Mouse (Mus musculus): ENCODE results near the gene Strc.
"Not testable (repeated sequence)": the region's sequence is repeated elsewhere in the genome, so short reads cannot be mapped to it uniquely, and the experiment has no call there.

Gene Strc

DNA sequence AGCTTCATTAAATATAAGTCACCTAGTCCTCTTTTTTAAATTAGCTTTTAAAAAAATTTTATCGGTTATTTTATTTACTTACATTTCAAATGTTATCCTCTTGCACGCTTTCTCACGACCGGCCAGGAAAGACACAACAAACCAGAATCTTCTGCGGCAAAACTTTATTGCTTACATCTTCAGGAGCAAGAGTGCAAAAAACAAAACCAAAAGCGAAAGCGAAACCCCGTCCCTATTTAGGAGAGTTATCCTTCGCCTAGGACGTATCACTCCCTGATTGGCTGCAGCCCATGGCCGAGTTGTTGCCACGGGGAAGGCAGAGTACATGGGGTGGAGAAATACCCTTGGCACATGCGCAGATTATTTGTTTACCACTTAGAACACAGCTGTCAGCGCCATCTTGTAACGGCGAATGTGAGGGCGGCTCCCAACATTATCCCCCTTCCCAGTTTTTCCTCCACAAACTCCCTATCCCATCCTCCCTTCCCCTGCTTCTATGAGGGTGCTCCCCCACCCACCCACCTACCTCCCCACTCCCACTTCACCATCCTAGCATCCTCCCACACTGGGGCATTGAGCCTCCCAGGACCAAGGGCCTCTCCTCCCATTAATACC lies at the start of gene Strc:
Strc (minus strand) TSS at position 208 of the 615 bp plus-strand sequence.
- not testable (repeated sequence) for DNase-seq

GRCm38 (mm10) chr2:121434854-121435253 lies 47.9 kb upstream of the Strc start:
- peak; percentile 41 for DNase-seq

GRCm38 (mm10) chr2:121425890-121426289 lies 38.9 kb upstream of the Strc start:
- DNase-seq, result no peak

DNA sequence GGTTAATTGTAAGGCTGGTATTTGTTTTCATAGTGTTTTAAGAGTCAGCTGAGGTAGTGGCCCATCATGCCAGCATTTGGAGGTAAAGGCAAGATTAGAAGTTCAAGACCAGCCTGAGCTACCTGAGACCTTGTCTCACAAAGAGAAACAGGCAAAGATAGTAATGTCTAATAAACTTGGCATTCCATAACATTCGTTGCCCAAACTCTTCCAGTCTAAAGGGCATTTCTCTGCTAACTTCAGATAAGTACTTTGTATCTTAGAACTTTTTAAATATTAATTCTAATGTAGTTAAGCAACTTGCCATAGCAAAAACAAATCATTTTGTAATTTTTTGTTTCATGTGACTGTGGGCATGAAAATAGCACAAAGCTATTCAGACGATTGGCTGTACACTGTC lies 36.2 kb upstream of the Strc start:
- DNase-seq, result no peak

DNA sequence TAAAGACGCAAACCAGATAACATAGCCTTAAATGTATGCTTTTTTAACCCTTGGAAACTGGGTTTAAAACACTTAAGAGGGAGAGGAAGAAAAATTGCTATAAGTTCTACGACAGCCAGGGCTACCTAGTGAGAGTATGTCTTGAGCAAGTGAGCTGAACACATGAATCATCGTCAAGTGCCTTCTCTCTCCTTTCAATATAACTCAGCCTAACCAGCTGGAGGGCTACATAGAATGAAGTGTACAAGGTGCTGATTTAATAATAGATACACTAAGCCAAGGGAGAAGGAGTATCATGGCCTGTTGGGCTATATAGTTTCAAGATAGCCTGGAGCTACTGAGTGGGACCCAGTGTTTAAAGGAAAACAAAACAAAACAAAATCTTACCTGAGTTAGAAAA lies 31.5 kb upstream of the Strc start:
- no peak for DNase-seq

DNA sequence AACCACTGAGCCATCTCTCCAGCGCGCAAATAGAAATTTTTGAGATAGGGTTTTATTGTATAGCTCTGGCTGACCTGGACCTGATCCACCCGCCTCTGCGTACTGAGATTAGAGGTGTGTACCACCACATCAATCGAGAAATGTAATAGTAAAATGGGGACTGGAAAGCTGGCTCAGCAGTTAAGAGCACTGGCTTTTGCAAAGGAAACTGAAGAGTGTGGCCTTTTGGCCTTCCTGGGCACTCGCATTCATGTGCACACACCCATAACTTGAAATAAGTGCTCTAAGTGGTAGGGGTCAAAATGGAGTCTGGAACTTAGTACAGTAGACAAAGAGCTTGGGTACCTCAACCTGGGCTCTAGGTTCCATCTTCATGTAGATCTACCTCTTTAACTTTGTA lies 29.4 kb upstream of the Strc start:
- DNase-seq, result no peak

GRCm38 (mm10) chr2:121415591-121415990 lies 28.6 kb upstream of the Strc start:
- no peak for DNase-seq

GRCm38 (mm10) chr2:121415103-121415502 lies 28.1 kb upstream of the Strc start:
- DNase-seq, result no peak

DNA sequence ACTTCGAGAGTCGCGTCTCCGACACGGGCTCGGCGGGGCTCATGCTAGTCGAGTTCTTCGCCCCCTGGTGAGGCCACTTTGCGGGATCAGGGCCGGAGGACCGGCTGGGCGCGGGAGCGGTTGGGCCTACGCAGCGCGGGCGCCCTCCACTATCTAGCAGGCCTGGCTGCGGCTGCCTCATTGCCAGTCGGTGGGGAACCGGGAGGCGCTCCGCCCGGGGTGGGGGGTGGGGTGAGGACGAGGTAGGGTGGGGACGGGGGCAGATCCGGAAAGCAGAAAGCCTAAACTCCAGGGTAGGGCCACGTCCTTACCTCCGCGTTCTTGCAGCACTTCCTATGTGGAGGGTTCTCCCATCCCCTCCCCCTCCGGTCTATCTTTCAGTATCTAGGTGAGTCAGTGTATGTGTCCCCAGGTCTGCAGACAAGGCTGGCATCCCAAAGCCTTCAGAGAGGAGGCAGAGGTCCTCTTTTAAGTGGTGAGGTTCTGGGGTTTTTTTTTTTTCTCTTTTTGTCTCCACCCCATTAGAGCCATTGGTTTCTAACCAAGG lies 27.2 kb upstream of the Strc start:
- DNase-seq, result peak; percentile 70

DNA sequence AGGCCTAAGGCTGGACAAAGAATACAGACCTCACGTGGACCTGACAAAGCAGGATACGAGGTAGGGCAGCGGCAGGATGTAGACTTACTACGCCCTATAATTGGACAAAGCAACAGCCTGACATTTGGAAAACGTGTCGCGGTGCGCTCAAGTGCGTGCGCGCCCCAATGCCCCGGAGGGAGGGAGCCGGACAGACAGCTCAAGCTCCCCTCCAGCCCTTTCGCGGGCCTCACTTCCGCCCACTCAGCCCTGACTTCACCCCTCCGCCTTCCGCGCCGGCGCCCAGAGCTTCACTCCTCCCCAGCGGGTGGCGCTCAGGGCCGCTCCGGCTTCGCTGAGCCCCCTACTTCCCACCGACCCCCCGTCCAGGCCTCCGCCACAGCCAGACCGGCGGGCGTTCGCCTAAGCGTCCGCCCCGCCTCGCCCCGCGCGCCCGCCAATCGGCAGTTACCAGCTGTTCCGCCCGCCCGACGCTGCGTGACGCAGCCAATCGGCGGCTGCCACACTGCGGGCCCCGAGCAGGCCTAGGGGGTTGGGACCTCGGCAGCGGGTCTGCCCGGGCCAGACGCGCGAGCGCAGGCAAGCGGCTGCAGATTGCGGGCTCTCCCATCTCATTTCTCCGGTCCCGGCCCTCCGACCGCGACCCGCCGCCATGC lies 26.5 kb upstream of the Strc start, which contains the start of the genes Pdia3 and Catsper2:
Pdia3 (plus strand) TSS at position 389 of the 656 bp plus-strand sequence.
Catsper2 (minus strand) TSS at position 406 of the 656 bp plus-strand sequence.
- peak; percentile 97 for DNase-seq

DNA sequence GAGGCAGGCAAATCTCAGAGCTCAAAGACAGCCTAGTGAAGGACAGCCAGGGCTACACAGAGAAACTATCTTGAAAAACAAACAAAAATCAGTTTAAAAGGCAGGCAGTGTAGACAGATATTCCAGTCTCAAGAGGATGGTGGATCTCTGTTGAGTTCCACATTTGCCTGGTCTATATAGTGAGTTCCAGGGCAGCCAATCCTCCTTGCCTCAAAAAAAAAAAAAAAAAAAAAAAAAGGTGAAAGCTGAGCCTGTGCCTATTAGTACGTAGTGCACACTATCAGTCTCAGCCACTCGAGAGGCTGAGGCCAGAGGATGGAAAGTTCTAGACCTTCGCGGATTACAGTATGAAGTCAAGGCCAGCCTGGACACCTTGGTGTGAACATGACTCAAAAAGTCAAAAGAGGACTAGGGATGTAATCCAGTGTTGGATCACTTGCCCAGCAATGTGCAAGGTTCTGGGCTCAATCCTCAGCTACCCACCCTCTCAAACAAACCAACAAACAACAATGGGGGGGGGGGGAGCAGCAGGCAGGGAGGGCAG lies 25.9 kb upstream of the Strc start:
- no peak for DNase-seq

- DNase-seq, result peak; percentile 68
Observed at GRCm38 (mm10) chr2:121408160-121408559, 21.2 kb upstream of the Strc start.

- no peak for DNase-seq
Observed at GRCm38 (mm10) chr2:121403296-121403695, 16.3 kb upstream of the Strc start.

GRCm38 (mm10) chr2:121396624-121397023 lies 9.7 kb upstream of the Strc start:
- DNase-seq, result peak; percentile 82

DNA sequence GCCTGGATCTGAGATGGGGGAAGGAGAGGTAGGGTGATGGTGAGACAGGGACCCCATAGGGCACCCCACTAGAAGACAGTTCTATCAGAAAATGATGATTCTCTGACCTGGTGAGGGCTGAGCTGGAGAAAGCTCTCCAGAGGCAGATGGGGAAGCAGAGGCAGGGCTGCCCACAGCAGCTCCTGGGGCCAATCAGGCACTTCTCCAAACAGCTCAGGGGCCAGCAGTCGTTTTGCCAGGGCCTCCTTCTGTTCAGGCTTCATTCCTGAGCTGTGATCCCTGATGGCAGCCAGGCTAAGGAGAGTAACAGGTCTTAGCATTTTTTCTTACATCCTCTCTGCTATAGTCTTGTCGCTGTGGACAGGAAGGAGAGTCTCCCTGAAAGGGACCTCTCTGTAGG lies 12.2 kb downstream of the Strc start:
- no peak for DNase-seq

- no peak for DNase-seq
Observed at GRCm38 (mm10) chr2:121372266-121372665, 14.7 kb downstream of the Strc start.

DNA sequence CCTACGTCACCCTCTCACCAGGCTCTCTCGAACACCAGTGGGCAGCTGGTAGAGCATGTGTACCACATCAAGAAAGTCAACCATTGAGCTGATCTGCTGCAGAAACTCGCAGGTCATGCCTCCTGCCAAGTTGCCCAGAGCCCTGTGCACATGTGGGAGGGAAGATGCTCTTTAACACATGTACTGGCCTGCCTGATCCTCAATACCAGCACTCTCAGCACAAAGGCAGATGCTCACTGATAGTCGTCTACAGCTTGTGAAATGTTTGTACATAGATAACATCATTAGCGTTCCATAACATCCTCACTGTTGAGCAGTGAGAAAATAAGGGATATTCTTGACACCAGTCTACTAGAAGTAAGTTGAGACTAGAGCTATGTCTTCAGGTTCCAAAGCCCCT lies 16.0 kb downstream of the Strc start:
- DNase-seq, result no peak

DNA sequence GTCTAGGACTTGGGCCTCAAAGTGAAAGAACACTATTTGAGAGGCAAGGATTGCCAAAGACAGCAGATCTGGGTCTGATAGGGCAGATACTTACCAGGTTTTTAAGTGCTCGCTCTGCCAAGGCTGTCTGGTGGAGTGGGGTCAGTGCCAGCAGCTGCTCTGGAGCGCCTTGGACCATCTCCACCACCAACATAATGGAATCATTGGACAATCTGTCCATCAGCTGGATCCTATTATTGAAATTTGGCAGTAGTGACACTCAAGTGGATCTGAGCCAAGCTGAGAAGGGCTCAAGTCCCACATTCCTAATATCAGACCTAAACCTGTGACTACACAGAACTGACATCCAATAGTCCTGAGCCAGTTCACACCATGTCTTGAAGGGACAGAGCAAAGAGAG lies 18.1 kb downstream of the Strc start:
- no peak for DNase-seq

DNA sequence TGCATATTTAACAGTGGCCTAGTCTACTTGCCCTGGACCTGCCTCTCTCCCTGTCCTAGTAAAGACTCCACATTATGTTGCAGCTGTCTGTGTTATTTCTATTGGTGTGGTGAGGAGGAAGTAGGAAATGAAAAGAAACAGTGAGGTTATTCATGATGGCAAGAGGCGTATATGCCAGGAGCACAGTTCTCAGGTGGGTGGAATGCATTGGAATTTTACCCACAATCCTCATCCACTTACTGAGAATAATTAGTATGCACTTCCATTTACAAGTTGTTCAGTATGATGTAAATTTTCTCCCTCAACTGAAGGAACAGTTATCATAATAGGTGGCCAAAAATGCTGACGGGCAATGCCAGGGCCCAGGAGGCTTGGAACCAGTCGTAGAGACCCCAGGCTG lies 23.3 kb downstream of the Strc start:
- no peak for DNase-seq

GRCm38 (mm10) chr2:121359461-121359860 lies 27.5 kb downstream of the Strc start:
- DNase-seq, result no peak

GRCm38 (mm10) chr2:121358381-121358780 lies 28.6 kb downstream of the Strc start:
- DNase-seq, result peak; percentile 44

GRCm38 (mm10) chr2:121357961-121358360 lies 29.0 kb downstream of the Strc start:
- DNase-seq, result no peak

GRCm38 (mm10) chr2:121357494-121357893 lies 29.5 kb downstream of the Strc start, which contains the start of gene Ckmt1:
Gene Ckmt1 (plus strand): TSS chr2:121357714.
- no peak for DNase-seq

Measured in thymus, postnatal 14 days (tissue).